Mouse (Mus musculus): Measurements from ENCODE around the gene Tmem218. TPM values are rescaled to one million over a fixed set of nuclear protein-coding genes. Genes with fewer than 3 reads are reported as not detected.

The Tmem218 gene
- total RNA-seq, 2 experiments from 2014 or later: 6.1 to 6.5 TPM

GRCm38 (mm10) chr9:37230486-37231195 is 22.6 kb downstream of the Tmem218 start:
- no peak for DNase-seq
- intact Hi-C loops (cut with DNase I): loop anchor here (5.0 to 10.0 kb wide), 2 partner anchors 266 to 333 kb away; no protein-coding TSS in a partner anchor

GRCm38 (mm10) chr9:37232201-37233195 is 24.5 kb downstream of the Tmem218 start:
- DNase-seq: no peak
- intact Hi-C loops (cut with DNase I): loop anchor here (5.0 to 10.0 kb wide), 2 partner anchors 268 to 335 kb away; no protein-coding TSS in a partner anchor

GRCm38 (mm10) chr9:37235951-37236737 is 28.1 kb downstream of the Tmem218 start:
- DNase-seq: no peak
- intact Hi-C loops (cut with DNase I): loop anchor here (10.0 kb wide), 1 partner anchor 271 kb away; no protein-coding TSS in a partner anchor

GRCm38 (mm10) chr9:37242764-37243163 is 34.7 kb downstream of the Tmem218 start:
- intact Hi-C loops (cut with DNase I): no loop called here
- DNase-seq: no peak

- intact Hi-C loops (cut with DNase I): no loop called here
- no peak for DNase-seq
Measured at GRCm38 (mm10) chr9:37244600-37244999, 36.6 kb downstream of the Tmem218 start.

GRCm38 (mm10) chr9:37245404-37245803 is 37.4 kb downstream of the Tmem218 start:
- intact Hi-C loops (cut with DNase I): no loop called here
- no peak for DNase-seq

GRCm38 (mm10) chr9:37245810-37246209 is 37.8 kb downstream of the Tmem218 start:
- intact Hi-C loops (cut with DNase I): no loop called here
- DNase-seq: no peak

- intact Hi-C loops (cut with DNase I): no loop called here
- no peak for DNase-seq
Measured at GRCm38 (mm10) chr9:37247429-37247828, 39.4 kb downstream of the Tmem218 start.

- peak; percentile 69 for DNase-seq
- intact Hi-C loops (cut with DNase I): no loop called here
Measured at GRCm38 (mm10) chr9:37248381-37248906, 40.4 kb downstream of the Tmem218 start.

- no peak for DNase-seq
- intact Hi-C loops (cut with DNase I): loop anchor here (10.0 kb wide), 1 partner anchor 75 kb away; no protein-coding TSS in a partner anchor
Measured at GRCm38 (mm10) chr9:37249976-37250375, 42.0 kb downstream of the Tmem218 start.

- intact Hi-C loops (cut with DNase I): loop anchor here (10.0 kb wide), 1 partner anchor 74 kb away; no protein-coding TSS in a partner anchor
- DNase-seq: no peak
Measured at GRCm38 (mm10) chr9:37250631-37251030, 42.6 kb downstream of the Tmem218 start.

- no peak for DNase-seq
- intact Hi-C loops (cut with DNase I): loop anchor here (10.0 kb wide), 1 partner anchor 70 kb away; no protein-coding TSS in a partner anchor
Measured at GRCm38 (mm10) chr9:37254531-37255110, 46.6 kb downstream of the Tmem218 start.

GRCm38 (mm10) chr9:37255149-37255888 is 47.3 kb downstream of the Tmem218 start, which contains the start of gene Slc37a2:
Gene Slc37a2, minus strand, starts transcription at chr9:37255738.
- DNase-seq: peak; percentile 60
- intact Hi-C loops (cut with DNase I): loop anchor here (10.0 kb wide), 1 partner anchor 69 kb away; no protein-coding TSS in a partner anchor

GRCm38 (mm10) chr9:37255889-37256225 is 47.8 kb downstream of the Tmem218 start:
- DNase-seq: peak; percentile 75
- intact Hi-C loops (cut with DNase I): loop anchor here (10.0 kb wide), 1 partner anchor 69 kb away; no protein-coding TSS in a partner anchor

GRCm38 (mm10) chr9:37266622-37267021 is 58.6 kb downstream of the Tmem218 start:
- no peak for DNase-seq
- intact Hi-C loops (cut with DNase I): no loop called here
